Mouse (Mus musculus) heart, adult 2 months (tissue): ENCODE measurements around the gene Slc7a9. TPM values are rescaled to one million over a fixed set of nuclear protein-coding genes. Genes with fewer than 3 reads are reported as not detected.

Source experiments
- DNase-seq, 2 experiments: peaks; one replicate each; pipeline ENCODE4 v3.0.0; 2021
- H3K27ac ChIP-seq: fragments of 200-600 bp; 2 replicates; pipeline ENCODE4 v1.8.1; 2022
- H3K27me3 ChIP-seq: fragments of 200-500 bp; 2 replicates; pipeline ENCODE4 v1.6.1; 2012; ENCODE audit warnings: mild to moderate bottlenecking, low read length, inconsistent platforms, mixed read lengths; ENCODE audit not compliant: control insufficient read depth, insufficient read depth
- H3K36me3 ChIP-seq: fragments of 200-500 bp; 2 replicates; pipeline ENCODE4 v1.6.1; 2012; ENCODE audit warnings: low read length, inconsistent platforms; ENCODE audit not compliant: control insufficient read depth, insufficient read depth
- H3K4me1 ChIP-seq: fragments of 200-500 bp; 2 replicates; pipeline ENCODE4 v1.6.1; 2011; ENCODE audit warnings: low read length; ENCODE audit not compliant: control insufficient read depth, insufficient read depth
- H3K4me3 ChIP-seq: fragments of 200-600 bp; 2 replicates; pipeline ENCODE4 v1.8.1; 2022
- H3K79me2 ChIP-seq: fragments of 200-500 bp; replicated peaks from 2 replicates; pipeline ENCODE4 v1.6.1; 2012; ENCODE audit warnings: mild to moderate bottlenecking, inconsistent platforms, low read length, moderate library complexity, mixed read lengths; ENCODE audit not compliant: control insufficient read depth, insufficient read depth
- H3K9ac ChIP-seq: fragments of 200-500 bp; 2 replicates; pipeline ENCODE4 v1.6.1; 2012; ENCODE audit warnings: low read depth, mild to moderate bottlenecking, control low read depth, inconsistent platforms, low read length, mixed read lengths
- CTCF ChIP-seq: fragments of 200-600 bp; IDR thresholded peaks from 2 replicates; pipeline ENCODE4 v1.8.1; 2022; ENCODE audit warnings: antibody characterized with exemption, mild to moderate bottlenecking, moderate library complexity
- EP300 ChIP-seq: fragments of 200-500 bp; IDR thresholded peaks from 2 replicates; pipeline ENCODE4 v1.6.1; 2011; ENCODE audit warnings: low read depth, low read length, control low read depth; ENCODE audit not compliant: insufficient read depth
- POLR2A ChIP-seq: fragments of 200-500 bp; IDR thresholded peaks from 2 replicates; pipeline ENCODE4 v1.6.1; 2011; ENCODE audit warnings: mild to moderate bottlenecking, low read depth, low read length, control low read depth; ENCODE audit not compliant: insufficient read depth
- WGBS: fragments of 180-500 bp; shearing (Covaris S2); methylation state at CpG from one replicate; pipeline ENCODE4 v1.1.7; 2018; 5-methylcytosine and 5-hydroxymethylcytosine counted together
- intact Hi-C: fragments of 180-260 bp; cut with DNase I; formaldehyde crosslinking; loops from one replicate; pipeline ENCODE4 v1.15.1; 2025
- polyA plus RNA-seq: library from polyadenylated mRNA; depleted of rRNA; stranded (reverse); fragments of >200 nt; gene quantifications from 2 replicates; pipeline ENCODE4 v1.2.3, GENCODE M21; 2012; rRNA removed
- total RNA-seq, 2 experiments: library from RNA; stranded (reverse); gene quantifications; 2 replicates each; pipeline ENCODE4 v1.2.3; 2021

The Slc7a9 gene
- total and polyA plus RNA-seq, 3 experiments: not detected

DNA sequence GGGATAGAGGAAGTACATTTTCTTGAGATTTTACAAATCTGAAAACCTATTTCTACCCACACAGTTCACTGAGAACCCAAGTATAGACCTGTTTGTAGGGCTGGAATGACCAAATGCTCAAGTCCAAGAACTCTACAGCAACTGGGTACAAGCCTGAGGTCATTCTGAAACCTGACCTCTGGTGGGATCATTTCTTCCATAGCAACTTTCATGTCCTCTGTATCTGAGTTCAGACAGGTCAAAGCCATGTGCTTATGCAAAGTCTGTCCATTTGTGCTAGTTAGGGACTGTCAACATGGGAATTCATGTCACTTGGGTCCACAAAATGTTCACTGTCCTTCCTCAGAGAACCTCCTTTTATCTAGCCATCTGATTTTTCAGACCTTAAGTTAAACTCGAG, 42.4 kb downstream of the Slc7a9 start:
- no peak overlapping the region for H3K4me3 ChIP-seq
- intact Hi-C loops: no loop called here
- no peaks in the 10 kb centered on the region for H3K79me2 ChIP-seq
- H3K36me3 ChIP-seq: no peaks in the 10 kb centered on the region
- DNase-seq: no peak
- H3K27me3 ChIP-seq: no peaks in the 10 kb centered on the region
- H3K4me1 ChIP-seq: no peaks in the 10 kb centered on the region
- 79% methylated on average over 1 of the region's 1 CpGs for WGBS
- no peak overlapping the region for H3K27ac ChIP-seq
- H3K9ac ChIP-seq: no peak overlapping the region
- TF ChIP-seq CTCF (no peak), POLR2A (no peak), EP300 (no peak)

DNA sequence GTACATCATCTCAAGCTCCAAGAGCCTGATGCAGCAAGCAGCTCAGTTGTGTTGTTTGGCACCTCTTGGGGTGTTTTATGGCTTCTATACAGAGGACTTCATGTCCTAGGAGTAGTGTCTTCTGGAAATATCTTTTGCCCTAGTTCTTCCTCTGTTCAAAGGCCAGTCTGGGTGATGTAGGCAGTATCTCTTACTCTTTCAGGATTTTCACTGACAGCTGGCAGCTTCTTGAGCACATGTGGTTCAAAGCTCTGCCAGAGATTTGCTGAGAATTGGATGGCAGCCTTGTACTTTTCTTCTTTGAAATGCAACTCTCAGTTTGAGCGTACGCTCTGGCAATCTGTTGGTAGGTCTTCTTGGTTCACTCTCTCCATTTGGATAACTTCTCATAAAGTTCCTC, 48.9 kb downstream of the Slc7a9 start:
- no peaks in the 10 kb centered on the region for H3K4me1 ChIP-seq
- DNase-seq: no peak
- no peak overlapping the region for H3K4me3 ChIP-seq
- H3K27me3 ChIP-seq: no peaks in the 10 kb centered on the region
- H3K36me3 ChIP-seq: no peaks in the 10 kb centered on the region
- WGBS: 64% methylated on average over 2 of the region's 2 CpGs
- H3K79me2 ChIP-seq: no peaks in the 10 kb centered on the region
- intact Hi-C loops: no loop called here
- H3K9ac ChIP-seq: no peak overlapping the region
- H3K27ac ChIP-seq: no peak overlapping the region
- TF ChIP-seq EP300: no peak
- TF ChIP-seq POLR2A: no peak
- TF ChIP-seq CTCF: no peak

DNA sequence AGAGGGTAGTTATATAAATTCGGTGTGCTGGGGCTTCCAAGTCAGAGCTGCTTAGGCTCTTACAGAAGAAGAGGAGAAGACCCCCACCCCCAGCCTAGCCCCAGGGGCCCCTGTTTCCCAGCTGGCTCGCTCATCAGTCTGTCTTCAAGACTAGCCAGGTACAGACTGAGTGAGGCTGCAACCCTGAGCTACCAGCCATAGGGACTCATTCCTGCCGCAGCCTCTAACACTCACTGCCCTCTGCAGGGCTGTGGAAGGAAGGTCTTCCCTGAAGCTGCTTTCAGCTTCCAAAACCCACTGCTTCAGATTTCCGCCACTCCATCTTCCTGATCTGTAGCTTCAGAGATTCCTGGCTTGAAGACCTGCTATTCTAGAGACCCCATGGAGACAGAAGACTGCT, 53.4 kb downstream of the Slc7a9 start:
- DNase-seq: no peak
- intact Hi-C loops: no loop called here
- Histone ChIP-seq H3K27me3 (no peaks in the 10 kb centered on the region), H3K4me1 (no peaks in the 10 kb centered on the region), H3K4me3 (no peak overlapping the region), H3K36me3 (no peaks in the 10 kb centered on the region), H3K9ac (no peak overlapping the region), H3K27ac (no peak overlapping the region), H3K79me2 (no peaks in the 10 kb centered on the region)
- peak; percentile 45 for TF ChIP-seq CTCF
- no peak for TF ChIP-seq POLR2A
- WGBS: 27% methylated on average over 4 of the region's 4 CpGs

Other genes starting within 250 kb of the Slc7a9 start
- 1 to 10 TPM; 6.7 to 7.4 TPM for gene Lrp3, start 233.3 kb upstream of the Slc7a9 start, total RNA-seq
- gene Lrp3, start 233.3 kb upstream of the Slc7a9 start, polyA plus RNA-seq: 9.4 and 10.7 TPM in 2 replicates
- gene Gpatch1, start 130.4 kb upstream of the Slc7a9 start, total RNA-seq: 10 to 100 TPM; 11.6 to 12.5 TPM
- gene Gpatch1, start 130.4 kb upstream of the Slc7a9 start, polyA plus RNA-seq: 3.9 and 5.3 TPM in 2 replicates
- gene Rhpn2, start 114.6 kb upstream of the Slc7a9 start, total RNA-seq: 1 to 10 TPM; 3.1 to 4.2 TPM
- gene Rhpn2, start 114.6 kb upstream of the Slc7a9 start, polyA plus RNA-seq: 3.0 and 4.3 TPM in 2 replicates
- gene Faap24, start 52.0 kb upstream of the Slc7a9 start, total RNA-seq: 1 to 10 TPM; 1.9 to 2.3 TPM
- 1.2 and 1.4 TPM in 2 replicates for gene Faap24, start 52.0 kb upstream of the Slc7a9 start, polyA plus RNA-seq
- 10 to 100 TPM; 12.6 to 13.9 TPM for gene Cep89, start 51.8 kb upstream of the Slc7a9 start, total RNA-seq
- 17.4 and 21.3 TPM in 2 replicates for gene Cep89, start 51.8 kb upstream of the Slc7a9 start, polyA plus RNA-seq
- gene Tdrd12, start 88.9 kb downstream of the Slc7a9 start, total RNA-seq: under 1 TPM in 1 of 2 experiments, not detected in 1; 0.27 TPM
- not detected in 2 replicates for gene Tdrd12, start 88.9 kb downstream of the Slc7a9 start, polyA plus RNA-seq
- 10 to 100 TPM; 63.9 to 73.5 TPM for gene Nudt19, start 107.5 kb downstream of the Slc7a9 start, total RNA-seq
- gene Nudt19, start 107.5 kb downstream of the Slc7a9 start, polyA plus RNA-seq: 44.1 and 59.6 TPM in 2 replicates
- gene Rgs9bp, start 136.8 kb downstream of the Slc7a9 start, total RNA-seq: under 1 TPM; 0.05 TPM
- gene Rgs9bp, start 136.8 kb downstream of the Slc7a9 start, polyA plus RNA-seq: 0.06 TPM in 1 of 2 replicates, not detected in the other
- gene Ankrd27, start 137.4 kb downstream of the Slc7a9 start, total RNA-seq: 10 to 100 TPM; 12.5 to 13.7 TPM
- gene Ankrd27, start 137.4 kb downstream of the Slc7a9 start, polyA plus RNA-seq: 10.6 and 13.2 TPM in 2 replicates
- gene Pdcd5, start 198.7 kb downstream of the Slc7a9 start, total RNA-seq: 100 to 1,000 TPM; 104 to 118 TPM
- gene Pdcd5, start 198.7 kb downstream of the Slc7a9 start, polyA plus RNA-seq: 36.0 and 48.6 TPM in 2 replicates